Mouse (Mus musculus) spleen, adult 2 months (tissue): ENCODE results near the gene Wnt7b. TPM values are rescaled to one million over a fixed set of nuclear protein-coding genes. Genes with fewer than 3 reads are reported as not detected.

Source experiments
- DNase-seq, 2 experiments: peaks; one replicate each; pipeline versions ENCODE4 v3.0.0 to v3.0.0-alpha.2; 2012 to 2021; ENCODE audit warnings: low spot score in 2 of 2, low read depth in 1 of 2
- H3K27ac ChIP-seq: fragments of 200-500 bp; 2 replicates; pipeline ENCODE4 v1.5.1; 2012; ENCODE audit warnings: low read length, inconsistent platforms; ENCODE audit not compliant: insufficient read depth
- H3K27me3 ChIP-seq: fragments of 200-500 bp; 2 replicates; pipeline ENCODE4 v1.6.1; 2012; ENCODE audit warnings: mild to moderate bottlenecking, moderate library complexity, low read length, inconsistent platforms; ENCODE audit not compliant: control insufficient read depth, insufficient read depth
- H3K36me3 ChIP-seq: fragments of 200-500 bp; 2 replicates; pipeline ENCODE4 v1.6.1; 2012; ENCODE audit warnings: mild to moderate bottlenecking, low read length, inconsistent platforms; ENCODE audit not compliant: control insufficient read depth, insufficient read depth
- H3K4me1 ChIP-seq: fragments of 200-500 bp; 2 replicates; pipeline ENCODE4 v1.6.1; 2011; ENCODE audit warnings: inconsistent platforms; ENCODE audit not compliant: control insufficient read depth, insufficient read depth, insufficient read length
- H3K4me3 ChIP-seq: fragments of 200-500 bp; 2 replicates; pipeline ENCODE4 v1.5.1; 2011; ENCODE audit warnings: mild to moderate bottlenecking, inconsistent platforms; ENCODE audit not compliant: insufficient read depth, insufficient read length; ENCODE audit errors: extremely low read depth
- CTCF ChIP-seq: fragments of 200-500 bp; IDR thresholded peaks from 2 replicates; pipeline ENCODE4 v1.5.1; 2011; ENCODE audit warnings: mild to moderate bottlenecking, inconsistent platforms; ENCODE audit not compliant: insufficient read depth, insufficient read length, insufficient replicate concordance; ENCODE audit errors: extremely low read depth
- POLR2A ChIP-seq: fragments of 200-500 bp; IDR thresholded peaks from 2 replicates; pipeline ENCODE4 v1.6.1; 2011; ENCODE audit warnings: low read depth, low read length, inconsistent platforms
- WGBS: fragments of 180-500 bp; shearing (Covaris S2); methylation state at CpG from one replicate; pipeline ENCODE4 v1.1.7; 2018; 5-methylcytosine and 5-hydroxymethylcytosine counted together
- polyA plus RNA-seq: library from polyadenylated mRNA; depleted of rRNA; stranded (reverse); fragments of >200 nt; gene quantifications from 2 replicates; pipeline ENCODE4 v1.2.3, GENCODE M21; 2012

Gene Wnt7b
- polyA plus RNA-seq, 1 experiment = 0.08 TPM

GRCm38 (mm10) chr15:85560830-85561229 is 21.4 kb downstream of the Wnt7b start:
- Histone ChIP-seq H3K27ac (no peak overlapping the region), H3K27me3 (no peaks in the 10 kb centered on the region), H3K4me1 (no peaks in the 10 kb centered on the region; the same call in 1 of the 2 replicates), H3K36me3 (no peaks in the 10 kb centered on the region), H3K4me3 (no peak overlapping the region)
- WGBS = 85% methylated on average over 11 of the region's 11 CpGs
- no peak for TF ChIP-seq CTCF
- no peak for DNase-seq

GRCm38 (mm10) chr15:85558840-85559540 is 23.3 kb downstream of the Wnt7b start:
- no peak for TF ChIP-seq CTCF
- no peak for TF ChIP-seq POLR2A
- WGBS = 91% methylated on average over 25 of the region's 25 CpGs
- no peaks in the 10 kb centered on the region for H3K36me3 ChIP-seq

GRCm38 (mm10) chr15:85555799-85556198 is 26.5 kb downstream of the Wnt7b start:
- Histone ChIP-seq H3K27ac (no peak overlapping the region), H3K4me1 (no peaks in the 10 kb centered on the region; the same call in 1 of the 2 replicates), H3K27me3 (no peaks in the 10 kb centered on the region), H3K4me3 (no peak overlapping the region), H3K36me3 (no peaks in the 10 kb centered on the region)
- TF ChIP-seq CTCF (no peak), POLR2A (no peak)
- DNase-seq = no peak
- WGBS = 71% methylated on average over 10 of the region's 10 CpGs

More at GRCm38 (mm10) chr15:85558840-85559540, 23.3 kb downstream of the Wnt7b start:
- no peak overlapping the region for H3K27ac ChIP-seq
- DNase-seq = no peak
- no peaks in the 10 kb centered on the region; the same call in 1 of the 2 replicates for H3K4me1 ChIP-seq
- no peaks in the 10 kb centered on the region for H3K27me3 ChIP-seq
- no peak overlapping the region for H3K4me3 ChIP-seq

GRCm38 (mm10) chr15:85553421-85553820 is 28.9 kb downstream of the Wnt7b start:
- DNase-seq = no peak
- 96% methylated on average over 11 of the region's 11 CpGs for WGBS

GRCm38 (mm10) chr15:85546500-85546899 is 35.8 kb downstream of the Wnt7b start:
- TF ChIP-seq POLR2A = no peak
- TF ChIP-seq CTCF = no peak
- no peak for DNase-seq
- Histone ChIP-seq H3K27me3 (no peaks in the 10 kb centered on the region), H3K4me3 (no peak overlapping the region), H3K27ac (no peak overlapping the region), H3K4me1 (no peaks in the 10 kb centered on the region), H3K36me3 (no peaks in the 10 kb centered on the region)
- 72% methylated on average over 4 of the region's 4 CpGs for WGBS

More at GRCm38 (mm10) chr15:85553421-85553820, 28.9 kb downstream of the Wnt7b start:
- no peaks in the 10 kb centered on the region; the same call in 1 of the 2 replicates for H3K4me1 ChIP-seq
- H3K4me3 ChIP-seq = no peak overlapping the region
- H3K27ac ChIP-seq = no peak overlapping the region
- no peaks in the 10 kb centered on the region for H3K36me3 ChIP-seq
- TF ChIP-seq CTCF (no peak), POLR2A (no peak)
- no peaks in the 10 kb centered on the region for H3K27me3 ChIP-seq

GRCm38 (mm10) chr15:85545369-85545768 is 36.9 kb downstream of the Wnt7b start:
- H3K4me3 ChIP-seq = no peak overlapping the region
- no peaks in the 10 kb centered on the region for H3K4me1 ChIP-seq
- 81% methylated on average over 5 of the region's 5 CpGs for WGBS
- H3K27ac ChIP-seq = no peak overlapping the region
- no peaks in the 10 kb centered on the region for H3K36me3 ChIP-seq
- DNase-seq = no peak
- TF ChIP-seq POLR2A (no peak), CTCF (no peak)
- no peaks in the 10 kb centered on the region for H3K27me3 ChIP-seq

GRCm38 (mm10) chr15:85538170-85538569 is 44.1 kb downstream of the Wnt7b start:
- no peaks in the 10 kb centered on the region for H3K4me1 ChIP-seq
- no peaks in the 10 kb centered on the region for H3K36me3 ChIP-seq
- TF ChIP-seq POLR2A (no peak), CTCF (no peak)
- no peaks in the 10 kb centered on the region for H3K27me3 ChIP-seq
- no peak for DNase-seq
- no peak overlapping the region for H3K27ac ChIP-seq
- H3K4me3 ChIP-seq = no peak overlapping the region
- WGBS = 84% methylated on average over 11 of the region's 11 CpGs
